Mouse (Mus musculus) left cerebral cortex, adult 8-10 months (tissue): ENCODE results near the gene Cbfa2t3. TPM values are rescaled to one million over a fixed set of nuclear protein-coding genes. Genes with fewer than 3 reads are reported as not detected.

Source experiments
- DNase-seq, 2 experiments: peaks; one replicate each; pipeline ENCODE4 v3.0.0; 2022; ENCODE audit warnings: low spot score in 2 of 2
- total RNA-seq, 4 experiments: library from RNA; stranded (reverse); gene quantifications; 2 replicates each; pipeline ENCODE4 v1.2.4; 2022

The Cbfa2t3 gene
- total RNA-seq, 4 experiments from 2014 or later: 21.6 to 26.5 (median 24.1) TPM

DNA sequence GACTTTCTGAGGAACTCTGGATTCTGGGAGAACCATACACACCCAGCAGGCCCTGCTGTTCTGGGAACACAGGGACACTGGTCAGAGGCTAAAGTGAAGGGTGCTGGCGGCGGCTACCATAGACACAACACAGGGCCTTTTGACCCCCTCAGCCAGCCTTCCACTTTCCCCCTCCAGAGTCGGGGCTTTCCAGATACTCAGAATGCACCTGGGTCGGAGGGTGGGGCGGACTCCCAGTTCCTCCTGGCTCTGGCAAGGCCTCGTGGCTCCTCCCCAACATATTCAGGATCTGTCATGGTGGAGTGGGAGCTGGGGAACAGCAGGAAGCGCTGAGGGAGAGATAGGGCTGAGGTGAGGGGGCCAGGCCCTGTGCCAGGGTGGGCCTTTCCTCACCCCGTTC, 6.8 kb downstream of the Cbfa2t3 start:
- no peak for DNase-seq

DNA sequence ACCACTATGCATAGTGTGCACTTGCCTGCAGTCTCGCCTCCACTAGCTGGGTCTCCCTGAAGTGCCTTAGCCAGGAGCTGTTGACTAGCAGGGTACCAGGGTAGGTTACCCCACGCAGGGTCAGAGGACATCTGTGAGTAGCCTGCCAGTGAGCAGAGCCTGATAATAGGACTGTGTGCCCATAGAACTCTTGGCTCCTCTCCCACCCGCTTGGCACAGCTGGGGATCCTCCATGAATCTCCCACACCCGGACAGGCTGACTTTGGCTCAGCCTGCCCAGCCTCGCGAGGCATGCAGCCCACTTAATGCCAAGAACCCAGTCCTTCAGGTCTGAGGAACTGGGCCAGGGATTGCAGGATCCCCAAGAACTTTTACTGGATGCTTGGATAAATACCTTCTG, 7.9 kb downstream of the Cbfa2t3 start:
- no peak for DNase-seq

DNA sequence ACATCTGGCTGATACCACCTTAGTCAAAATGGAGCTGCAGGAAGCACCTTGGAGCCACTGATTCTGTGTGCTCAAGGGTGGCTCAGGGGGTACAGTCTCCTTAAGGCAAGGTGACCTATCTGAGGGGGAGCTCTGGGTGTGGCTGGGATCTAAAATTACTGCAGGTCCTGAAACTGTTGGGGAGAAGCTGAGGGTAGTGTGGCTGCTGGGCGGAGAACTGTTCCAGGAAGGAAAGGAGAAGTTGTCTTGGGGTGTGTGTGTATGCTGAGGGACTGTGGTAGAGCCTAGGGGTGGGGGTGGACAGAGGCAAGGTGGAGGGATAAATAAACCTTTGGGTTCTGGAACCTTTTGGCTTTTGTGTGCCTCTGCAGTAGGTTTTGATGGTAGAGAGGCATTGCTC, 9.6 kb downstream of the Cbfa2t3 start:
- no peak for DNase-seq

DNA sequence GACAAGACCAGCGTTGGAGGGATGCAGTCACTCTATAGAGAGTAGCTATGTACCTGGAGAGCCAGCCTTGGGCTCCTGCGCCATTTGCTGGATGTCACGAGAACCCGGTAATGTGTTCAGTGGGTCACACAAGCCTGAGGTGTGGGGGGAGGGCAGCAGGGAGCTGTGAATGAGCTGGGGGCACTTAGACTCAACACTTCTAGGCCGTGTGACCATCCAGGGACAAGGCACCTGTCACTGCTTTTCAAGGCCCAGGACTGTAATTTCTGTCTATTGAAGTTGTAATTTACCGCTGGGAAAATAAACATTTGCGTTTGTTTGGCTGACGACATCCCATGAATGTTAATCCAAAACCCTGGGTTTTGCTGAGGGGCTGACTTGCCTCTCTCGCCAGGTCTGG, 12.0 kb downstream of the Cbfa2t3 start:
- no peak for DNase-seq

DNA sequence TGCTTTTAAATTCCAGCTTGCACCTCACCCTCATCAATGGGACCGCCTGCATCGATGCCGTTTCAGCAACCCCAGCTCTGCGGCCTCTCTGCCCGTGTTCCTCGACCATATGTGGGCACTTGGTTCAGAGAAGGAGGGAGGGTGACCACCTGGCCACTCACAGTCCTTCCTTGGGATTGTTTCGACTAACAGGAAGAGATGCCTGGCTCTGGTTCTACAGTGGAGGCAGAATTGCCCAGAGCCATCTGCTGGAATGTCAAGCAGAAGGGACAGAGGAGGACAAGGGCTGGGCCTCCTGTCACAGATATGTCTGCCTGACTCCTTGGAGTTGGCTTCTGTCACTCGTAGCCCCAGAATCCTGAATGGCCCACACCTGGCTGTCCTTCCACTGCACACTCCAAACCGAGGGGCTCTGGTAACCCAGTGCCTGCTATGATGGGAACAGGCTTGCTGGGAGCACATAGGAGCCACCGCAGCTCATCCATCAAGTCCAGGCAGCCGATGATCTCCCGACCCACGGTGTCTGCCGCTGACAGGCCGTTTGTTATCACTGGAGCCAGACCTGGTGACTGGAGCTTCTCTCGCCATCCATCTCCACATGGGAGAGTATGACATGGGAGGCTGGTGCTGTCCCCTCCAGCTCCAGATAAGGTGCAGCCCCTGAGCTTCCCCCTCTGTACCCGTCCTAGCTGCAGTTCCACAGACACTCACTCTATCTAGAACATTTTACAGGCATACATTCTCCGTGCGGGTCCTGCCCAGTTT, 13.6 kb downstream of the Cbfa2t3 start:
- no peak for DNase-seq

DNA sequence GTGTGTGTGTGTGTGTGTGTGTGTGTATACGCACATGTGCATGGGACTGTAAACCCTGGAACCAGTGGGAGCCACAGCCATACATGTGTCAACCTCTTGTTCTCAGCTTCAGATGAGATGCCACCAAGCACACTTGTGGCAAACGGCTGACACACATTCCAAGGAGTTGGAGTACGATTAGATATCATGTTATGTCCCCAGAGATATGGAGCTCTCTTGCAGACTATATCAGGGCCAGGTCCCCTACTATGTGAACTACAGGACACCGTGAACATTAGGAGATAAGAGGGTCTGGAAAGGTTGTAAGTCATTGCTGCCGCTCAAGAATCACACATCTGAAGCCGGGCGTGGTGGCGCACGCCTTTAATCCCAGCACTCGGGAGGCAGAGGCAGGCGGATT, 16.1 kb downstream of the Cbfa2t3 start:
- no peak for DNase-seq

DNA sequence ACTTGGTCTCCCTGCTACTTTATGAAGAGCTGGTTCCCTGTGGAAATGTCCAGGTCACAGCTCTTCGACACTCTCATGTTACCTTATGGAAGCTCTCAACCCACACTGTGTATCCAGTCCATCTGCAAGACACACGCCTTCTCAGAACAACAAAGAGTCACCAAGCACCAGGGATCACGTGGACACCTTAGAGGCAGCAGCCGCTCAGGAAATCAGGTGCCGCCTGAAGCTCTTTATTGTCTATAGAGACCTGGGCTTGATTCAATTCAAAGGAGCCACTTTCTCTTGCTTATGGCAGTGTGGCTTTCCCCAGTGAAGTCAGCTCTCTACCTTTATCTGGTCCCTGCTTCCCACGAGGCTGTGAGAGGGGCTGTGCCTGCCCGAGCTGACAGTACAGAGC, 18.7 kb downstream of the Cbfa2t3 start:
- no peak for DNase-seq

DNA sequence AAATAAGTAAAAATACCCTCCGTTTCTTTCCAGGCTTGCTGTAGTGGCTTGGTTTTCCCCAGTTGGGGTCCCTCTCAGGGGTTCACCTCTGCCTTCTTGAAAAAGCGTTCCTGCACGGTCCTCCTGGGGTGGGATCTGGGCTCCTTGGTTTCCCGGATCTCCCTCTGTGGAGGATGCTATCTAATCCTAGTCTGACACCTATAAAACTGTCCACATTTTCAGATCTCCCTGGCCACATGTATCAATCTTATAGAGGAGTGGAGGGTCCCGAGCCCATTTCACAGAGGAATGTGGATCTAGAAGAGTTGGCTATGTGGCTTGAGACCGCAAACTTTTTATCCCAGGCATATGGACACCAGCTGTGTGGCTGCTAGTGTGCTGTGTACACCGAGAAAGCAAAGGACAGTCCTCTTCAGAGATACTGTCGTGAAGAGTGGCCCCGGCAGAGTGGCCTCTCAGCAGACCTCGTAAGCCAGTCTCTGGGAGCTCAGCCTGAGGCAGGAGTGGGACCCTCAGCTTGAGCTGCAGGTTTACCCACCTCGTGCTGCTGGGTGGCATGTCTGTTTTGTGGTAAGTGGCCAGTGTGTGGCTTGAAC, 19.5 kb downstream of the Cbfa2t3 start:
- DNase-seq: no peak

DNA sequence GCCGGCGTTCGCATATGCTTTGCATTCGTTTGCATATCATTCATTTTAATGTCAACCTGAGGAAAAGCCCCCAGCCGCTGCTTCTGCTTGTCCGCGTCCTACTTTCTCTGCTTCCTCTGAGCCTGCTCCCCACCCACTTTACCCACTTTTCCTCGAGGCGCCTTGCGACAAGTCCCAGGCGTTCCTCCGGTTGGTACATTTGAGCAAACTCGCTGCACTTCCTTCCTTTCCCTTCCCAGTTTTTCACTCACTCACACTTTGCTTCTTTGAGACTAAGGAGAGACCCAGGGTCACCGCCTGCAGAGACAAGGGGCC, 20.1 kb downstream of the Cbfa2t3 start:
- DNase-seq: no peak

DNA sequence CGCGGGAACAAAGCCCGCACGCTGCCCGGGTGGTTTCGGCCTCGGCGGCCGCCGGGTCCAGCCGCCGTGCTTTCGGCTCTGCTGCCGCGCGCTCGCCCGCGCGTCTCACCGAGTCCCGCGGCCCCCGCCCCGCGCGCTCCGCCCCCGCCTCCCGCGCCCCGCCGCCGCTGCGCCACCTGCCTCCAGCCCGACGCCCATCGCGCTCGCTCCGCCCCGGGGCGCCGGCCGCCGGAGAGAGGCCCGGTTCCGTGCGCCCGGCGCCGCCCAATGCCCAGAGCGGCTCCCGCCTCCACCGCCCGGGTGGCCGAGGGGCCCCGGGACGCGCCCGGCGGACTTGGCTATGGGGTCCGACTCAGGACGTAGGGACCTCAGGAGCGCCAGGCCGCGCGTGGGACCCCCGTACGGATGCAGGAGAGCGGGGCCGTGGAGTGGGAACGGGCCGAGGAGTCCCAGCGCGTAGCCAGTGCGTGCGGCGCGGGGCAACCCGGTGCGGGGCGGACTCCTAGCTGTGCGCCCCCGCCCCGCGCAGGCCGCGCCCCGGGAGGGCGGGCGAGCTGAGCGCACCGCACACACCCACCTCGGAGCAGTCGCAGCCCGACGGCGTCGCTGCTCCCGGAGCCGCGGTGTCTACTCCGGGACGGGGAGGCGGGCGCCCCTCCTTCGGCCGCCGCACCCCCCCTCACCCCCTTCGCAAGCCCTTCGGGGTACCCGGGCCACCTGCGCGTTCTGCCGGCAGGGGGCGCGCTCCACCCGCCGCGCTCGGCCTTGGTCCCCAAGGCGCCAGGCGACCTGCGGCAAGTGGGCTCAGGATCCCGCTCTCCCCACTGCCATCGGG, 20.6 kb downstream of the Cbfa2t3 start:
- peak; percentile 53 to 75 for DNase-seq

DNA sequence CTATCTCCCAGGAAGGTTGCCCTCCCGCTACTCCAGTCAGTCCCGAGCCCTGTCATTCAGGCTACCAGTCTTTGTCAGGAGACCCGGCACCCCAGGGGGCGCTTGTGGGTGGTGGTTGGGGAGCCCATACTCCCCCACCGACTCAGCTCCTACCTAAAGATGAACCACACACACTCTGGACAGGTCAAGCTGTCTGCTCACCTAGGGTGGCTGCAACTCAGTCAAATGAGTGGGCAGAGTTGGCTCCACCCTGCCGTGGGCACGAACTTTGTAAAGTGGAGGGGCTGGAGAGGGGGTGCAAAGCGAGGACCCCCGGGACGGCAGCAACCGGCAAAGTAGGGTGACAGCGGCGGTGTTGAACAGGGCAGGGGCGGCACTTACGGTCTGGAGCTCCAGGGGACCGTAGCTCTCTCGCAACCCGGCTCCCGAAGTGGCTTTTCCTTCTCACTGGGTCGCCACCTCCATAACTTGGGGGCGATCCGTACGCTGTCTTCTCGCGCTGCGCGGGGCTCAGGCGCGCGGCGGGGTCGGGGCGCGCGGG, 21.4 kb downstream of the Cbfa2t3 start:
- no peak for DNase-seq

DNA sequence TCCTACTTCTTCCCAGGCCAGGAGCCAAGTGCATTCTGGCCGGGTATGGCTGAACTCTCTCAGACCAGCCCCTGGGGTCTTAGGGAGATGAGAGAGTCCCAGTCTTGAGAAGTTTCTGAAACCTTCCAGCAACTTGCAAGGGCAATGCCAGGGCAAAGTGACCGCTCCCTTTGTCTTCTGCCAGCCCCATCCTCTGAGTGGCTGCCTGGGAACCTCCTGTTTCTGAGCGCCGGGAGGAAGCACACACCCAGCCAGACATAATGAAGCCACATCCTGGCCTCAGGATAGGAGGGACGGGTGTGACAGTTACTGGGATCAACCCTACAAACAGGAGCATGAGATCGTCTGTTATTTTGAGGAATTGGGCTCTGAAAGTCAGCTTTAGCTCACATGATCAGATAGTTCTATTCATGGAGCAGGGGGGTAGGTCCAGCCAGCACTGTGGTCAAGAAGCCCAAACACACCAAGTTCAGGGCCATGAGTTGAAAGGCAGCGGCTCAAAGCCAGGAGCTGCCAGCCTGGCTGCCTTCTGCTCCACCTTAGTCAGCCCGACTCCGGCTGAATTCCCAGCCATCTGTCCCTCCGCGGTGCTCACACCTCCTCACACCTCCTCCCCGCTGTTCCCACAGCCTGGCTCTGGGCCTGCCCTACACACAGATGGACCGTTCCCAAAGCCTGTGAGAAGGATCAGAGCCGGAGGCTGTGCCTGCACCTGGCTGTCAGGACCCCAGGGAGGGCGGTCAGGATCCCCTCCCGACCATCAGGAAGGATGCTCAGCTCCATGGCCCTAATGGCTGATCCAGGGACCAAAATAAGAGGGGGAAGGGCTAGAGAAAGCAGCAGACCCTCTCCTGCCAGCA, 22.1 kb downstream of the Cbfa2t3 start:
- peak; percentile 65 to 82 for DNase-seq

DNA sequence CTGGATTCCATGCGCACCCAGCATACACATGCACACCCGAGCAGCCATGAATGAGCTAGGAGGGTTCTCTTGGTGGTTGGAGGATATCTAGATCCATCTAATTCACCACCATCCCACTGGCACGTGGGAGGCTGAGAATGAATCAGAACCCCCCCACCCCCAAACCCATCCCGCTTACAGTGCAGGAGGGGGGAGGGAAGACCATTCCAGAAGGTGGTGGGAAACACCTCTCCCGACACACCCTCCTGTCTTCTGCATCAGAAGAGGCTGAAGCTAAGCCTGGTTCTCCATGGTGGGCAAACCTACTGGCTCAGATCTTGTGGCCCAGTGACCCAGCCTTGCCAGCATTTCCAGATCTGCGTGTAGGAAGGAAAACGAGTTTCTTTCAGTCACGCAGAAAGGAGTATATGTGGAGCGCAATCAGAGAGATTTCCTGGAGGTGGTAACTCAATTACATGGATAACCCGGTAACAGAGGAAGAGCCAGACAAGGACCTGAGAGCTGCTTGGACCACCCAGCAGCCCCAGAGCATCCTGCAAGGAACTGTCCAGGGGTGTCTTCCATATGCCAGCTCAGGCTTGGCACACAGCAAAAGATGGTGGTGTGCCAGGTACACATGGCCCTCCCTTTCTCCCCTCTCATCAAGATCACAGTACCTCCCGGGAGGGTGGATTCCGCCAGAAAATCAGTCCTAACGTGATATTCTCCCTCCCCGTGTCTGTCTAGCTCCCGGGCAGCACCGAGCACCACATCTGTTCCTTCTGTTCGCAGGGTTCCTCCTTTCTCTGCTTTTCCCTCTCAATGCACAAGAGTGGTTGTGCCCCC, 23.1 kb downstream of the Cbfa2t3 start:
- peak in 1 of 2 experiments; percentile 40 for DNase-seq

DNA sequence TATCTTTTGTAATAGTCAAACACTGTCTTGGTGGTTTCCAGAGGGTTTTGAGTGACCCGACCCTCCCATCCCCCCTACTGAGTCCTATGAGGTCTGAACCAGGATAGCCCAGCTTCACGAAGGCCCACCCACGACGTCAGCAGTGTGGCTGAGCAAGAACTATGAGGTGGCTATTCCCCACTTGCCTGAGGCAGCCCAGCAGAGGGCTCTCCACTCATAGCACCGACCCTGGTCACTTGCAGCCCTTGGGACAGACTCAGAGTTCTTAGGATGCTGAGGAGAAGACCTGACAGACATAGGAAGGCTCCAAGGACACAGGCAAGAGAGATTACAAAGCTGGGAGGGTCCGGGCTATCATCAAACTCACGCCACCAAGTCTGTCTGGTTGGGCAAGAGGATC, 23.9 kb downstream of the Cbfa2t3 start:
- DNase-seq: no peak

DNA sequence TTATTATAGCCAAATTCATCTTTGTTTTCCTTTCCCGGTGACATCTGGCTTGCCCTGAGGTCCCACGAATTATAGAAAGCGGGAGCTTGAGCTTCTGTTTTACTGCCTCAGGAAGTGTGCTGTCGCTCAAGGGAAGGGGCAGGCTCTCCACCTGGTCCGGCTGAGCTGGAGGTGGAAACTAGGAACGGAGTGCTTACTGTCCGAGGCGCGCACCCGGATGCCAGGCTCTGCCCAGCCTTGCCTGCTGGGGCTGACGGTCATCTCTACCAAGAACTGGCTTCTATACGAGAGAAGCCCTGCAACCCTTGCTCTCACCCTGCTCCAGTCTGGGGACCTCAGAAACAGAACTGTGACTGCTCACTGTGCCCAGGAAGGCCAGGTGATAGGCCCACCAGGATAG, 24.9 kb downstream of the Cbfa2t3 start:
- DNase-seq: no peak

DNA sequence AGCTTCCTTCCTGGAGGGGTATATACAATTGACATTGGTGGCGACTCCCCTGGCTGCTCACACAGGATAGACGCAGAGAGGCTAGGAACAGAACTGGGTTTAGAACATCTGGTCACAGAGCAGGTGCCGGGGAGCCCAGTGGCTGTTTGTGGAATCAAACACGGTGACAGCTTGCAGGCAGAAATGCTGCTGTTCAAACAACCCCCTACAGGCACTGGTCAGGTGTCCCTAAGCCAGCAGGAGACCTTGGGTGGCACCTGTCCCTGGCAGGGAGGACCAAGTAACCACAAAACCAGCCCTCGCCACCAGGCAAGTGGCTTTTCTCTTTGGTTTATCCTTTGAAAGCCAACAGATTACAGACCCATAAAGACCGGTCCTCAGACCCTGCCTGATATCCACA, 27.0 kb downstream of the Cbfa2t3 start:
- DNase-seq: no peak

DNA sequence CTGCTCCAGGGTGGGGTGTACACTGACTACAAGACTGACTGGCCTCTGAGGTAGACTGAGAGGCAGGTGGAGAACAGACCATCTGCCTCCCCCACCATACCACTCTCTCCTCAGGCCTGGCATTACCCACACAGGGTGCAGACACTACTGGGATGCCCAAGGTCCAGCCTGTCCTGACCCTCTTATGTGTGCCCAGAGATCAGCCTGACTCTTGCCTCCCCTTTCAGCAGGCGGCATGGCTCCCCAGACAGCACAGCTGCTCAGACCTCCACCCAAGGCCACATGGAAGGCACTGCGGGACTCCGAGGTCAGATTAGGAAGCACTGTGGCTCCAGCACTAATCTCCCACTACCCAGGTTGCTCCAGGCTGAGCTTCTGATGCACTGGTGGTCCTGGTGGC, 28.2 kb downstream of the Cbfa2t3 start:
- DNase-seq: no peak

DNA sequence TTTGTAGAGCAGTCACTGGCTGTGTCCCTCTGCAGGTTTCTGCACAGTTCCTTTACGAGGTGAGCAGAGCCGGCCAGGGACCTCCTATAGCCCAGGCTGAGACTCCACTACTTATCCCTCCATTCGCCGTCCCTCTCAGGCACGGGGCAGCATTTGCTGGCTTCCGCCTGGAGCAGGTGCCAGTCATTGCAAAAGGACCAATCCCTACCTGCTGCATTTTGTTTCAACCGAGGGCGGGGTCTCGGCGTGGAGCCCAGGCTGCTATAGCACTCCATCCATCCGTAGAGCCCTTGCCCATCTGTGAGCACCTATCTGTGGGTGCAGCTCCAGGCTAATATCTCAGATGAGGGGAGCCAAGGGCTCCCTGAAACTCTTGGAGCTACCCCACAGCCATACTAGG, 28.9 kb downstream of the Cbfa2t3 start:
- DNase-seq: no peak

DNA sequence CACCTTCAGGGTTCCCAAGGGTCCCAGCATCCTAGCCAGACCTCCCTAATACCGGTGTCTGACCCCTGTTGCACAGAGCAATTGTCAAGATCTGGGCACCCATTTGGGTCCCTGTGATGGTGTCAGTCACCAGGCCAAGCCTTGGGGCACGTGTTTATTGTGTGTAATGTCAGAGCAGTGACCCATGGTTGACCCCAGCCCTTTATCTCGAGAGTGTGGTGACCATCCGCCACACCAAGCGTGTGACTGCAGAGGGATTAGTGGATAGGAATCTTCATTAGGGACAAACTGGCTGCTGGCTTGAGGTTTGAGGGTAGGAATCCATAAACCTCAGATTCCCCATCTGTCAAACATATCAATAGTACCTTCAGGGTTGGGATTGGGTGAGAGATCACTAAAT, 29.5 kb downstream of the Cbfa2t3 start:
- no peak for DNase-seq

DNA sequence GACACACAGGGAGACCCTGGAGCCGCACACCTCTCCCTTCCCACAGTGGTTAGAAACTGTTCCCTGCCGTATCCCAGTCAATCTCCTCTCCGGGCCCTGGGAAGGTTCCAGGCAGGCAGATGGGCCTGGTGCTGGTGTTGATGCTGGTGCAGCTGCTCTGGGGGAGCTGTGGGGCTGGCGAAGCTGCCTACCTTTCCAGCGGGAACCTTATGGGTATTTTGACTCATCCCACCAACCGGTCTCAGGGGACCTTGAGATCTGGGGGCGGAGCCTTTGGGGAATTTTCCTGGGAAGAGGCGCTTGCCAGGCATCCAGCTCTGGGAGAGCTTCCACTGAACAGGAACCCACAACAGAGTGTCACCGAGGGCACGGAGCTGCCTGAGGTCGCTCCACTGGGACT, 31.1 kb downstream of the Cbfa2t3 start:
- DNase-seq: peak; percentile 48 to 83
